Mouse (Mus musculus): ENCODE data around the gene Gnpnat1.

Gene Gnpnat1

GRCm38 (mm10) chr14:45399836-45400235 lies 4.9 kb downstream of the Gnpnat1 start:
- DNase-seq = peak; percentile 58

GRCm38 (mm10) chr14:45389194-45389593 lies 15.5 kb downstream of the Gnpnat1 start:
- DNase-seq = no peak

- peak; percentile 94 for DNase-seq
Measured at GRCm38 (mm10) chr14:45388345-45389181, 16.1 kb downstream of the Gnpnat1 start.

GRCm38 (mm10) chr14:45387480-45387879 lies 17.2 kb downstream of the Gnpnat1 start:
- DNase-seq = peak; percentile 82

- no peak for DNase-seq
Measured at GRCm38 (mm10) chr14:45385596-45385995, 19.1 kb downstream of the Gnpnat1 start.

GRCm38 (mm10) chr14:45382912-45383311 lies 21.8 kb downstream of the Gnpnat1 start:
- DNase-seq = no peak

GRCm38 (mm10) chr14:45380756-45381155 lies 24.0 kb downstream of the Gnpnat1 start:
- no peak for DNase-seq

GRCm38 (mm10) chr14:45378771-45379170 lies 25.9 kb downstream of the Gnpnat1 start:
- peak; percentile 77 for DNase-seq

GRCm38 (mm10) chr14:45365196-45365587 lies 39.5 kb downstream of the Gnpnat1 start:
- DNase-seq = no peak

GRCm38 (mm10) chr14:45364211-45365195 lies 40.2 kb downstream of the Gnpnat1 start:
- peak; percentile 67 for DNase-seq

- DNase-seq = peak; percentile 96
Measured at GRCm38 (mm10) chr14:45350931-45351859, 53.5 kb downstream of the Gnpnat1 start, which contains the start of gene Styx. Gene Styx, plus strand, starts transcription at chr14:45351093.

GRCm38 (mm10) chr14:45329589-45330181 lies 75.0 kb downstream of the Gnpnat1 start, which contains the start of gene Psmc6:
Gene Psmc6, plus strand, starts transcription at chr14:45329788.
- DNase-seq = peak; percentile 94

- no peak for DNase-seq
Measured at GRCm38 (mm10) chr14:45329018-45329588, 75.6 kb downstream of the Gnpnat1 start.

GRCm38 (mm10) chr14:45328072-45328713 lies 76.5 kb downstream of the Gnpnat1 start:
- DNase-seq = no peak

Measured in kidney, adult 9 months (tissue).